8 mouse cellular contexts compared by ENCODE assay signal in the genomic region with DNA sequence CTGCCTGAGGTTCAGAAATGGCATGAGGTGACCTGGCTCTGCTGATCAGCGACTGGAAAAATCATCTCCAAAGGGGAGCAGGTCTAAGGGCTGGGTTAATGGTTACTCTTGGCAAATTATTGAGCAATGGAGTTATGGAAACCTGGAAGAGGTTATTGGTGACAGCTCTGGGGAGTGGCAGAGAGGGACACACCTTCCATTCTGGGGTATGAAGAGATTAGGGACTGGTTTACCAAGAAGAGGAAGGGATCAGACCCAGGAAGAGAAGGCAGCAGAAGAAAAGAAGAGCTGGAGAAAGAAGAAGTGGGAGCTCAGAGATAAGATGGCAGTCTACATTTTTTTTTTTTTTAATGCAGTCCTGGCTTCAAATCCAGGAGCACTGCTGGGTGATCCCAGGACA. TPM values are rescaled to one million over a fixed set of nuclear protein-coding genes. Genes with fewer than 3 reads are reported as not detected.
DNase-seq lines count a peak whose midpoint lies in the region; ATAC-seq and TF ChIP-seq lines count a peak whose summit lies in the region.

No protein-coding gene starts in this region.

- peaks cover 15% of the 10 kb centered on the region for H3K79me2 ChIP-seq in CH12.LX (replicated peaks; ENCODE audit: control insufficient read depth, extremely low read depth, insufficient read depth, poor library complexity, severe bottlenecking)

- intact Hi-C loops in heart, postnatal 36 days (cut with DNase I), result no loop called here

- 58% methylated on average over 1 of the region's 1 CpGs for WGBS in hindbrain, postnatal 0 days
- WGBS in liver, embryonic 12.5 days (ENCODE audit: insufficient replicate concordance), result 4% methylated on average over 1 of the region's 1 CpGs

- TF ChIP-seq POLR2A in CH12.LX (IDR thresholded peaks at IDR 0.05; ENCODE audit: low read depth, low read length), result no peak

- peak overlapping the region; percentile 42 to 48 (median 48) for H3K4me3 ChIP-seq in CH12.LX (replicated peaks in 1 of 3; ENCODE audit: low read depth in 2 of 3, low read length in 2 of 3, poor library complexity in 1 of 3)
- no peak overlapping the region for H3K4me3 ChIP-seq in hindbrain, postnatal 0 days (ENCODE audit: low read length)
- peak overlapping the region; percentile 70 for H3K4me3 ChIP-seq in liver, embryonic 12.5 days

- no peak for TF ChIP-seq RAD21 in CH12.LX (IDR thresholded peaks at IDR 0.05; ENCODE audit: low read depth, low read length)

- peak overlapping the region; percentile 54 for H3K9ac ChIP-seq in CH12.LX (ENCODE audit: insufficient read depth, low read depth)
- no peak overlapping the region for H3K9ac ChIP-seq in hindbrain, postnatal 0 days (replicated peaks; ENCODE audit: low read length)
- peak overlapping the region; percentile 92 for H3K9ac ChIP-seq in liver, embryonic 12.5 days

- peaks cover 5 to 51% of the 10 kb centered on the region in 2 experiments for H3K4me1 ChIP-seq in CH12.LX (ENCODE audit: control insufficient read depth in 1 of 2, insufficient read depth in 2 of 2)
- H3K4me1 ChIP-seq in hindbrain, postnatal 0 days (ENCODE audit: insufficient read depth, low read length), result 0 out of 2 replicates have a peak, but pooled peaks cover 4% of the 10 kb centered on the region
- H3K4me1 ChIP-seq in liver, embryonic 12.5 days, result peaks cover 89% of the 10 kb centered on the region

- H3K36me3 ChIP-seq in CH12.LX (replicated peaks in 1 of 2; ENCODE audit: control insufficient read depth in 1 of 2, insufficient read depth in 1 of 2, low read length in 1 of 2), result peaks cover 5 to 8% of the 10 kb centered on the region in 2 experiments
- no peaks in the 10 kb centered on the region for H3K36me3 ChIP-seq in hindbrain, postnatal 0 days (ENCODE audit: insufficient read depth, low read length)
- H3K36me3 ChIP-seq in liver, embryonic 12.5 days, result peaks cover 7% of the 10 kb centered on the region

- H3K9me3 ChIP-seq in CH12.LX (replicated peaks; ENCODE audit: low read length), result no peaks in the 10 kb centered on the region
- H3K9me3 ChIP-seq in hindbrain, postnatal 0 days (ENCODE audit: low read length), result no peaks in the 10 kb centered on the region
- no peaks in the 10 kb centered on the region for H3K9me3 ChIP-seq in liver, embryonic 12.5 days (replicated peaks)

- peak overlapping the region; percentile 84 for H3K27ac ChIP-seq in CH12.LX (ENCODE audit: insufficient read depth, low read depth)
- H3K27ac ChIP-seq in hindbrain, postnatal 0 days, result peak overlapping the region; percentile 64; the same call in 1 of the 2 replicates
- peak overlapping the region; percentile 94 for H3K27ac ChIP-seq in liver, embryonic 12.5 days

- TF ChIP-seq CTCF in CH12.LX (conservative IDR thresholded peaks at IDR 0.05 in 1 of 2, IDR thresholded peaks at IDR 0.05 in 1 of 2; ENCODE audit: low read depth in 2 of 2, low read length in 2 of 2), result no peak
- no peak for TF ChIP-seq CTCF in hindbrain, postnatal 0 days (IDR thresholded peaks at IDR 0.05; ENCODE audit: low read depth)

- H3K27me3 ChIP-seq in CH12.LX (replicated peaks), result no peaks in the 10 kb centered on the region
- no peaks in the 10 kb centered on the region for H3K27me3 ChIP-seq in hindbrain, postnatal 0 days (ENCODE audit: insufficient read depth, low read length)
- H3K27me3 ChIP-seq in liver, embryonic 12.5 days (replicated peaks), result no peaks in the 10 kb centered on the region

- DNase-seq in heart, adult 11 months, result peak; percentile 86
- DNase-seq in heart, postnatal 36 days, result no peak
- no peak for DNase-seq in CH12.LX (ENCODE audit: extremely low read depth)
- no peak for DNase-seq in hindbrain, postnatal 0 days (ENCODE audit: low spot score)
- no peak for DNase-seq in retina, embryonic 14.5 days (ENCODE audit: low spot score)
- DNase-seq in layer of hippocampus, postnatal 14 days (ENCODE audit: low spot score in 2 of 2), result no peak
- no peak for DNase-seq in T-cell, adult 2 months (ENCODE audit: low spot score)

- dilution Hi-C loops in CH12.LX (cut with MboI; ENCODE audit: extremely low pct_ligation_motif_present, extremely low pct_unique_long_range_greater_than_20kb, low sequenced_read_pairs), result no loop called here

- no peak for ATAC-seq in hindbrain, postnatal 0 days
- no peak for ATAC-seq in liver, embryonic 12.5 days

- peak overlapping the region; percentile 97 for H3K4me2 ChIP-seq in CH12.LX (ENCODE audit: insufficient read depth, low read depth, poor library complexity, severe bottlenecking)
- no peak overlapping the region for H3K4me2 ChIP-seq in hindbrain, postnatal 0 days (ENCODE audit: low read depth, low read length)
- peak overlapping the region; percentile 98 for H3K4me2 ChIP-seq in liver, embryonic 12.5 days

- in situ Hi-C loops in CH12.LX (cut with MboI; ENCODE audit: low pct_ligation_motif_present, low pct_unique_long_range_greater_than_20kb, low sequenced_read_pairs), result no loop called here

- no peak for TF ChIP-seq EP300 in CH12.LX (IDR thresholded peaks at IDR 0.05; ENCODE audit: low read length)

TF ChIP-seq in CH12.LX, 34 proteins besides CTCF, POLR2A, EP300 and RAD21:
- TF ChIP-seq ZC3H11A (IDR thresholded peaks at IDR 0.05; ENCODE audit: low read depth, low read length) (no peak), MYC (IDR thresholded peaks at IDR 0.05; ENCODE audit: low read depth, low read length) (no peak), MEF2A (IDR thresholded peaks at IDR 0.05; ENCODE audit: borderline replicate concordance, low read depth, low read length) (no peak), USF1 (IDR thresholded peaks at IDR 0.05; ENCODE audit: low read depth, low read length) (no peak), ZNF384 (IDR thresholded peaks at IDR 0.05; ENCODE audit: low read depth, low read length) (peak; percentile 62), UBTF (IDR thresholded peaks at IDR 0.05; ENCODE audit: low read depth, low read length) (no peak), IRF4 (IDR thresholded peaks at IDR 0.05; ENCODE audit: low read depth, low read length) (no peak)

RNA-seq across cellular contexts. Expression of a gene that starts 1.1 kb away (rescaled TPM):
- under 1 TPM; 0.25 to 0.70 TPM for total RNA-seq in heart, postnatal 36 days (2021)
- 11.5 and 13.1 TPM in 2 replicates for total RNA-seq in CH12.LX (2012; rRNA removed)
- total RNA-seq in CH12.LX (2014; rRNA removed), result 6.1 and 7.6 TPM in 2 replicates
- polyA plus RNA-seq in CH12.LX (2012; ENCODE audit: insufficient read length, low read depth), result 10.6 and 12.1 TPM in 2 replicates
- 1.1 and 6.4 TPM in 2 replicates for total RNA-seq in hindbrain, postnatal 0 days (2014; rRNA removed)
- polyA plus RNA-seq in hindbrain, postnatal 0 days (2015; fragmentation: Nextera tagmentation; extraction: Ambion mirVana), result 2.2 and 3.1 TPM in 2 replicates
- polyA plus RNA-seq in liver, embryonic 12.5 days (2016; fragmentation: Nextera tagmentation; extraction: Ambion mirVana), result 4.0 and 4.8 TPM in 2 replicates
- 1 to 10 TPM in 1 of 2 experiments, under 1 TPM in 1; 0.79 to 1.9 TPM for total RNA-seq in layer of hippocampus, postnatal 14 days (2021)

RNA-seq across cellular contexts. Expression of a gene that starts 2.1 kb away (rescaled TPM):
- 10 to 100 TPM; 41.7 to 44.0 TPM for total RNA-seq in heart, postnatal 36 days (2021)
- total RNA-seq in CH12.LX (2012; rRNA removed) (182 and 198 TPM in 2 replicates), CH12.LX (2014; rRNA removed) (111 and 114 TPM in 2 replicates)
- 160 and 163 TPM in 2 replicates for polyA plus RNA-seq in CH12.LX (2012; ENCODE audit: insufficient read length, low read depth)
- total RNA-seq in hindbrain, postnatal 0 days (2014; rRNA removed), result 56.9 and 59.5 TPM in 2 replicates
- 81.9 and 88.5 TPM in 2 replicates for polyA plus RNA-seq in hindbrain, postnatal 0 days (2015; fragmentation: Nextera tagmentation; extraction: Ambion mirVana)
- 160 and 162 TPM in 2 replicates for polyA plus RNA-seq in liver, embryonic 12.5 days (2016; fragmentation: Nextera tagmentation; extraction: Ambion mirVana)
- 10 to 100 TPM; 11.7 to 14.8 TPM for total RNA-seq in layer of hippocampus, postnatal 14 days (2021)

RNA-seq across cellular contexts. Expression of a gene that starts 11.1 kb away (rescaled TPM):
- 10 to 100 TPM; 27.5 to 27.6 TPM for total RNA-seq in heart, postnatal 36 days (2021)
- total RNA-seq in CH12.LX (2012; rRNA removed) (3.4 and 4.3 TPM in 2 replicates), CH12.LX (2014; rRNA removed) (0.94 and 1.4 TPM in 2 replicates)
- 4.8 and 6.3 TPM in 2 replicates for polyA plus RNA-seq in CH12.LX (2012; ENCODE audit: insufficient read length, low read depth)
- total RNA-seq in hindbrain, postnatal 0 days (2014; rRNA removed), result 216 and 228 TPM in 2 replicates
- 322 and 331 TPM in 2 replicates for polyA plus RNA-seq in hindbrain, postnatal 0 days (2015; fragmentation: Nextera tagmentation; extraction: Ambion mirVana)
- 49.0 and 49.1 TPM in 2 replicates for polyA plus RNA-seq in liver, embryonic 12.5 days (2016; fragmentation: Nextera tagmentation; extraction: Ambion mirVana)
- total RNA-seq in layer of hippocampus, postnatal 14 days (2021), result 10 to 100 TPM; 26.4 to 33.1 TPM

RNA-seq across cellular contexts. Expression of a gene that starts 17.5 kb away (rescaled TPM):
- under 1 TPM in 1 of 2 experiments, not detected in 1; 0.56 TPM for total RNA-seq in heart, postnatal 36 days (2021)
- total RNA-seq in CH12.LX (2012; rRNA removed), result not detected in 2 replicates
- not detected in 2 replicates for total RNA-seq in CH12.LX (2014; rRNA removed)
- polyA plus RNA-seq in CH12.LX (2012; ENCODE audit: insufficient read length, low read depth), result 0.30 and 0.42 TPM in 2 replicates
- not detected in 2 replicates for total RNA-seq in hindbrain, postnatal 0 days (2014; rRNA removed)
- polyA plus RNA-seq in hindbrain, postnatal 0 days (2015; fragmentation: Nextera tagmentation; extraction: Ambion mirVana), result not detected in 2 replicates
- polyA plus RNA-seq in liver, embryonic 12.5 days (2016; fragmentation: Nextera tagmentation; extraction: Ambion mirVana), result 0.41 and 0.44 TPM in 2 replicates
- total RNA-seq in layer of hippocampus, postnatal 14 days (2021), result not detected

RNA-seq across cellular contexts. Expression of a gene that starts 18.3 kb away (rescaled TPM):
- total RNA-seq in heart, postnatal 36 days (2021), result under 1 TPM; 0.42 to 0.49 TPM
- total RNA-seq in CH12.LX (2012; rRNA removed) (not detected in 2 replicates), CH12.LX (2014; rRNA removed) (not detected in 2 replicates)
- polyA plus RNA-seq in CH12.LX (2012; ENCODE audit: insufficient read length, low read depth), result 0.10 TPM in 1 of 2 replicates, not detected in the other
- not detected in 2 replicates for total RNA-seq in hindbrain, postnatal 0 days (2014; rRNA removed)
- polyA plus RNA-seq in hindbrain, postnatal 0 days (2015; fragmentation: Nextera tagmentation; extraction: Ambion mirVana), result 0.18 TPM in 2 replicates
- 7.3 and 8.7 TPM in 2 replicates for polyA plus RNA-seq in liver, embryonic 12.5 days (2016; fragmentation: Nextera tagmentation; extraction: Ambion mirVana)
- total RNA-seq in layer of hippocampus, postnatal 14 days (2021), result not detected

Comparison
In these comparisons a context has a peak if more than half of its experiments do, and no peak if none do; other contexts are left out.
1. RNA of a gene that starts 11.1 kb away (total RNA-seq): 216 to 228 TPM in hindbrain, postnatal 0 days, 26.4 to 33.1 TPM in layer of hippocampus, postnatal 14 days and 27.5 to 27.6 TPM in heart, postnatal 36 days; 0.94 to 4.3 TPM in CH12.LX; every median in the first group is over 4 times any median in the second.
2. Peak in every context shown above with its lines, with median percentiles within 50 percentile points of each other: H3K27ac ChIP-seq.